Mouse (Mus musculus): ENCODE results near the gene 9130023H24Rik.

The 9130023H24Rik gene

DNA sequence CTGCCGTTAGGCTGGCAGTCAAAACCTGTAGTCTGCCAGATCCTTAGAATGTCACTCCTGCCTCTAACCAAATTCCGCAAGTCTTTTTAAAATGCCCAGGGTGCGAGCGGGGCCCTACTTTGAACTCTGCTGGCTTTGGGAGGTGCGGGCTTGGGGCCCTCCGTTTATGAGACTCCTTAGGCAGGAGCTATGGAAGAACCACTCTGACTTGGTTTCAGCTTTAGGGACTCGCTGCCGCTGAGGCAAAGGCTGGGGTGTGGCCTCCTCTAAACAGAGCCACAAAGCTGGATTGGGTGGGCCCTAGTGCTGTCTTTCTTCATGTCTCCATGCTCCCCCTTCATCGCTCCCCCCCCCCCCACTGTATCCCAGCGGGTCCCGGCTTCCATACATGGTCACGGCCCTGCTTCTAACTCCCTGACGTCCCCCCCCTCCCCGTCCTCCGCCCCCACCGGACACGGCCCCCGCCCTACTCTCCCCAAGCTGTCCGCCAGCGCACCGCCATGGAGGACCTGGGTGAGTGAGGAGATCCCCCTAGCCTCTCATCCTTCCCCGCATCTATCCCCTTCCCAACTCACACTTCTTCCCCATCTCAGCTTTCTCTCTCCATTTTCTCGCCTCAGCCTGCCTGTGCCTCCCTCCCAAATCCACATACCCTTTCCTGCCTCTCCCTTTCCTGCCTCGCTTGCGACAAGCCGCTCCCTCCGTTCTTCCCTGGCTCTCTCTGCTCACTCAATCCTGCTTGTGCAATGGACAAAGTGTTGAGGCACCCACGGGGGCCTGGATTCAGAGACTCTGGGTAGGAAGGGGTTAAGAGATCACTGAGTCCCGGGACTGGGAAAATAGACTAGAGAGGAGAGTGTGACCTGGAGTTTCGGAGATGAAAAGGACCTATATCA is 8.9 kb upstream of the 9130023H24Rik start, which contains the start of gene Tgfb1i1:
Gene Tgfb1i1, plus strand, starts transcription at position 317 of the 896 bp plus-strand sequence.
- DNase-seq (ENCODE audit: low spot score), result peak; percentile 63

GRCm38 (mm10) chr7:128245547-128245946 is 7.7 kb upstream of the 9130023H24Rik start:
- no peak for DNase-seq (ENCODE audit: low spot score)

GRCm38 (mm10) chr7:128244410-128245025 is 6.7 kb upstream of the 9130023H24Rik start:
- DNase-seq (ENCODE audit: low spot score), result no peak

DNA sequence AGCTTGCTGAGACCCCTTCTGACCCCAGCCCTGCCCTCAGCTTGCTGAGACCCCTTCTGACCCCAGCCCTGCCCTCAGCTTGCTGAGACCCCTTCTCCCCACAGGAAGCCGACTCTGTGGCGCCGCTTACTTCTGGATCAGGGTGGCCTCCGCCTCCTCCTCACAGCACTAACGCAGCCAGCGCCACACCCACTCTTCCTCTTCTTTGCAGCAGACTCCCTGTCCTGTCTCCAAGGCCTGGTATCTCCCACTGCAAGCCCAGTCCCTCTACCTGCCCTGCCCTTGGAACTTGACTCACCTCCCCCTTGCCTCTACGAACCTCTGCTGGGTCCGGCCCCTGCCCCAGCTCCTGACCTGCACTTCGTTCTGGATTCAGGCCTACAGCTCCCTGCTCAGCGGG is 6.1 kb upstream of the 9130023H24Rik start:
- DNase-seq (ENCODE audit: low spot score), result no peak

DNA sequence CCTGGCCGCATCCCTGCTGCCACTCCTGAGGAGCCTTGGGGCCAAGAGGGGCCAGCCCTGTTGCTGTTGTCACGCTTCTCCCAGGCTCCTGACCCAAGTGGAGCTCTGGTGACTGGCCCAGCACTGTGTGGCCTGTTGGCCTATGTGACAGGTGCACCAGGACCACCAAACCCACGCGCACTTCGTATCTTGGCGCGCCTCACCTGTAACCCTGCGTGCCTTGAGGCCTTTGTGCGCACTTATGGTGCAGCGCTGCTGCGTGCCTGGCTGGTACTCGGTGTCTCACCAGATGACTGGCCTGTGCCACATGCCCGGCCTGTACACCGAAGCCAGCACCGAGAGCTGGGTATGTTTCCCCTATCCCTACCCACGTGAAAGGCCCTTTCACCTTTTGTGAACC is 4.5 kb upstream of the 9130023H24Rik start:
- DNase-seq (ENCODE audit: low spot score), result no peak

- DNase-seq (ENCODE audit: low spot score), result no peak
Measured at GRCm38 (mm10) chr7:128240131-128240784, 2.4 kb upstream of the 9130023H24Rik start.

GRCm38 (mm10) chr7:128238991-128239390 is 1.2 kb upstream of the 9130023H24Rik start:
- no peak for DNase-seq (ENCODE audit: low spot score)

GRCm38 (mm10) chr7:128237593-128237926 is 271 bp downstream of the 9130023H24Rik start:
- no peak for DNase-seq (ENCODE audit: low spot score)

DNA sequence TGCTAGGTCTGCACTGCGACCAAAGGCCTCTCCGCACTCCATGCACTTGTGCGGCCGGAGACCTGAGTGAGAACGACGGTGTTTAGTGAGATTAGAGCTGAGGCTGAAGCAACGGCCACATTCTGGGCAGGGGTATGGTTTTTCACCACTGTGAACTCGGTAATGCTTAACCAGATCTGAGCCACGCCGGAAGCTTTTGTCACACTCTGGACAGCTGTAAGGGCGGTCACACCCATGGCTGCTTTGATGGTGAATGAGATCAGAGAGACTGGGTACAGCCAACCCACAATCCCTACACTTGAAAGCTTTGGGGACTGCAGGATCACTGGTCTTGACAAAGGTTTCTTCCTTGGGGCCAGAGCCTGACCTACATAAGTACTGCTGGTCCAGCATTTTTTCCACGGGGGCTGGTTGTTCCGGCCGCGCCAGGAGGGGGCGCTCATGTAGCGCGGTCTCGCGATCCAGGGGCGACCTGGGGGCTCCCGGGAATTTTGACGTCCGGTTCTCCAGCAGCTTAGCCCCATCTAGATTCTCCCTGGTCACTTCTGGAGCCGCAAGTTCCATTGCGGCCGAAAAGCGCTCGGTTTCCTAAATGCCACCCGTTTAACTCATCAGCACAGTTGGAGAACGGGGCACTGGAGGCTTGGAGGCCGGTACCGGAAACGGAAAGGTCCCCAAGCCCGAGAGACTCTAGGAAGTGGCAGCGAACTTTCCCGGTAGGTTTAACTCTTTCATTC is 807 bp downstream of the 9130023H24Rik start, which contains the start of gene Armc5:
Gene Armc5, plus strand, starts transcription at position 487 of the 737 bp plus-strand sequence.
- peak; percentile 65 for DNase-seq (ENCODE audit: low spot score)

- DNase-seq (ENCODE audit: low spot score), result no peak
Measured at GRCm38 (mm10) chr7:128236426-128236825, 1.4 kb downstream of the 9130023H24Rik start.

- no peak for DNase-seq (ENCODE audit: low spot score)
Measured at GRCm38 (mm10) chr7:128235481-128235880, 2.4 kb downstream of the 9130023H24Rik start.

- no peak for DNase-seq (ENCODE audit: low spot score)
Measured at GRCm38 (mm10) chr7:128234796-128235195, 3.0 kb downstream of the 9130023H24Rik start.

DNA sequence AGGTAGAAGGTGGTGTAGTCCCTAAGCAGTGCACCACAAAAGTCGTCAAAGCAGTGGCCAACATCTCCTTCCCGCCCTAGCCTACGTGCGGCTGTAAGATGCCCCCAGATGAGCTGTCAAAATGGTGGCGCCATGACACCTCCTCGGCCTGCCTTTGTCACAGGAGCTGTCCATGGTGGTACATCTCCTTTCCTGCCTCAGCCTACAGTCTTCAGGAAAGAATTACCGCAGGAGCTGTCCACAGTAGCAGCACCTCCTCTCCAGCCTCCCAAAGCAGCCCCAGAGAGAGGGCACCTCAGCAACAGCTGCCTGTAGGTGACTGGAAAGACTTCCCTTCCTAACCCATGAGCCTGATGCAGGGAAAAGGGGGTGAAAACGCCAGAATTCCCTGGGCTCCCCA is 6.1 kb downstream of the 9130023H24Rik start:
- DNase-seq (ENCODE audit: low spot score), result no peak

- DNase-seq (ENCODE audit: low spot score), result no peak
Measured at GRCm38 (mm10) chr7:128220936-128221335, 16.9 kb downstream of the 9130023H24Rik start.

- no peak for DNase-seq (ENCODE audit: low spot score)
Measured at GRCm38 (mm10) chr7:128219952-128220351, 17.9 kb downstream of the 9130023H24Rik start.

- no peak for DNase-seq (ENCODE audit: low spot score)
Measured at GRCm38 (mm10) chr7:128209826-128210225, 28.0 kb downstream of the 9130023H24Rik start.

- DNase-seq (ENCODE audit: low spot score), result peak; percentile 16
Measured at GRCm38 (mm10) chr7:128208187-128208586, 29.6 kb downstream of the 9130023H24Rik start.

GRCm38 (mm10) chr7:128206152-128206551 is 31.7 kb downstream of the 9130023H24Rik start, which contains the start of gene Cox6a2:
Cox6a2 (minus strand) TSS chr7:128206387.
- no peak for DNase-seq (ENCODE audit: low spot score)

DNA sequence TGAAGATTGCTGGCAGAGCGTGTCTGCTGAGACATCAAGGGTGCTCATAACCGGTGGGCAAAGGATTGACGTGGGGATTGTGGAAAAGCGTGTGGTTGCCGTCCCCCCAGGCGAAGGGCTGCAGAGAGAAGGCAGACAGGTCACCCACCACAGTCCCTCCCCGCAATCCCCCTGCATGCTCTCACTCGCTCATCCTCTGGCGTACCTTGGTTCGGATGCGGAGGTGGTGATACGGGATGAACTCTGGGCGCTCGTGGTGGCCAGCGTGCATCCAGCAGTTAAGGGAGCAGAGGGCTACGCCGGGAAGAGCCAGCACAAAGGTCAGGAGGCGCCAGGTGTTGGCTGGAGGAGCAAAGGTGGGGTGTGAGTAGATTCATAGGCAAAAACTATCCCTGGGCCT is 32.1 kb downstream of the 9130023H24Rik start:
- DNase-seq (ENCODE audit: low spot score), result no peak

GRCm38 (mm10) chr7:128204179-128204578 is 33.7 kb downstream of the 9130023H24Rik start:
- DNase-seq (ENCODE audit: low spot score), result no peak

GRCm38 (mm10) chr7:128203071-128203470 is 34.8 kb downstream of the 9130023H24Rik start:
- DNase-seq (ENCODE audit: low spot score), result no peak

GRCm38 (mm10) chr7:128201607-128202006 is 36.2 kb downstream of the 9130023H24Rik start:
- DNase-seq (ENCODE audit: low spot score), result no peak

All from ovary, adult 18-20 months (tissue).